8 mouse cellular contexts compared by ENCODE assay signal in the genomic region with DNA sequence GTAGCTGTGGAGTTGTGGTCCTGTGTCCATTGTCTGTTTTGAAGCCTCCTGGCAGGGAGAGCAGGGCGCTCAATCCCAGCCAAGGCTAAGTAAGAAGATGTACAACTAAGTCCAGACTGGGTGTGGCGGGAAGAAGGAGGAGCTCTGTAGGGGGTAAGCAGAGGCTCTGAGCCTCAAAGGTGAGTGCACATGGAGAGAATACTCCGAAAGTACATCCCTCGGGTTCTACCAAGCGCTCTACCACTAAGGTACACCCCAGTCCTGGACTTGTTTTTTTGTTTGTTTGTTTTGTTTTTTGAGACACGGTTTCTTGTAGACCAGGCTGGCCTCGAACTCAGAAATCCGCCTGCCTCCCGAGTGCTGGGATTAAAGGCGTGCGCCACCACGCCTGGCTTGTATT. TPM values are rescaled to one million over a fixed set of nuclear protein-coding genes. Genes with fewer than 3 reads are reported as not detected.
DNase-seq lines count a peak whose midpoint lies in the region; ATAC-seq and TF ChIP-seq lines count a peak whose summit lies in the region.

No protein-coding gene starts in this region.

- H3K9ac ChIP-seq in intestine, embryonic 15.5 days: peak overlapping the region; percentile 64; the same call in 1 of the 2 replicates
- peak overlapping the region; percentile 69; the same call in 1 of the 2 replicates for H3K9ac ChIP-seq in midbrain, embryonic 16.5 days (ENCODE audit: low read depth, low read length)

- DNase-seq in kidney, adult 2 months: no peak
- DNase-seq in kidney, adult 9 months: no peak
- DNase-seq in embryonic facial prominence, embryonic 10.5 days (ENCODE audit: low spot score): no peak
- DNase-seq in kidney, postnatal 36 days: no peak
- DNase-seq in thymus, postnatal 10 days (ENCODE audit: low spot score in 2 of 2): no peak
- DNase-seq in right cerebral cortex, postnatal 10 days (ENCODE audit: low spot score in 2 of 2): no peak

- no peak for ATAC-seq in intestine, embryonic 15.5 days
- no peak for ATAC-seq in midbrain, embryonic 16.5 days

- no peak for TF ChIP-seq POLR2A in kidney, adult 2 months (IDR thresholded peaks at IDR 0.05; ENCODE audit: low read depth, low read length)

- H3K36me3 ChIP-seq in kidney, adult 2 months (ENCODE audit: control insufficient read depth, insufficient read depth, low read length): no peaks in the 10 kb centered on the region
- peaks cover 20% of the 10 kb centered on the region for H3K36me3 ChIP-seq in embryonic facial prominence, embryonic 10.5 days (replicated peaks)
- 0 out of 2 replicates have a peak, but pooled peaks cover 7% of the 10 kb centered on the region for H3K36me3 ChIP-seq in intestine, embryonic 15.5 days
- no peaks in the 10 kb centered on the region for H3K36me3 ChIP-seq in midbrain, embryonic 16.5 days (ENCODE audit: control insufficient read depth, insufficient read depth, low read length)

- H3K4me2 ChIP-seq in intestine, embryonic 15.5 days (replicated peaks): peak overlapping the region; percentile 91
- H3K4me2 ChIP-seq in midbrain, embryonic 16.5 days (ENCODE audit: low read length): peak overlapping the region; percentile 78

- no peaks in the 10 kb centered on the region for H3K4me1 ChIP-seq in kidney, adult 2 months (ENCODE audit: control insufficient read depth, insufficient read depth, low read length)
- H3K4me1 ChIP-seq in embryonic facial prominence, embryonic 10.5 days: peaks cover 14% of the 10 kb centered on the region
- 0 out of 2 replicates have a peak, but pooled peaks cover 8% of the 10 kb centered on the region for H3K4me1 ChIP-seq in intestine, embryonic 15.5 days (replicated peaks)
- peaks cover 7% of the 10 kb centered on the region; the same call in 1 of the 2 replicates for H3K4me1 ChIP-seq in midbrain, embryonic 16.5 days (ENCODE audit: control insufficient read depth, insufficient read depth, low read length)

- 0 out of 2 replicates have a peak, but pooled peaks cover 3% of the 10 kb centered on the region for H3K9me3 ChIP-seq in embryonic facial prominence, embryonic 10.5 days
- H3K9me3 ChIP-seq in intestine, embryonic 15.5 days: no peaks in the 10 kb centered on the region
- no peaks in the 10 kb centered on the region for H3K9me3 ChIP-seq in midbrain, embryonic 16.5 days (replicated peaks; ENCODE audit: control insufficient read depth, low read length, poor library complexity, severe bottlenecking)

- H3K27ac ChIP-seq in kidney, adult 2 months (ENCODE audit: insufficient read depth, low read depth, low read length): no peak overlapping the region
- H3K27ac ChIP-seq in embryonic facial prominence, embryonic 10.5 days (replicated peaks): peak overlapping the region; percentile 90; the same call in 1 of the 2 replicates
- no peak overlapping the region for H3K27ac ChIP-seq in intestine, embryonic 15.5 days
- no peak overlapping the region for H3K27ac ChIP-seq in midbrain, embryonic 16.5 days (ENCODE audit: low read length)

- H3K27me3 ChIP-seq in kidney, adult 2 months (replicated peaks; ENCODE audit: control insufficient read depth, insufficient read depth, low read length): no peaks in the 10 kb centered on the region
- no peaks in the 10 kb centered on the region for H3K27me3 ChIP-seq in embryonic facial prominence, embryonic 10.5 days (replicated peaks; ENCODE audit: low read depth, poor library complexity, severe bottlenecking)
- H3K27me3 ChIP-seq in intestine, embryonic 15.5 days (replicated peaks): no peaks in the 10 kb centered on the region
- H3K27me3 ChIP-seq in midbrain, embryonic 16.5 days (ENCODE audit: control insufficient read depth, insufficient read depth, low read depth, low read length): no peaks in the 10 kb centered on the region

- 60% methylated on average over 12 of the region's 12 CpGs for WGBS in kidney, adult 2 months
- 49% methylated on average over 12 of the region's 12 CpGs for WGBS in embryonic facial prominence, embryonic 10.5 days
- WGBS in intestine, embryonic 15.5 days: 59% methylated on average over 12 of the region's 12 CpGs
- WGBS in midbrain, embryonic 16.5 days: 50% methylated on average over 12 of the region's 12 CpGs

- no peak for TF ChIP-seq CTCF in kidney, adult 2 months (conservative IDR thresholded peaks at IDR 0.05; ENCODE audit: insufficient read depth, insufficient read length, low read depth, low read length)

- H3K4me3 ChIP-seq in kidney, adult 2 months (ENCODE audit: insufficient read depth, low read depth, low read length): peak overlapping the region; percentile 35; the same call in 1 of the 2 replicates
- H3K4me3 ChIP-seq in embryonic facial prominence, embryonic 10.5 days: peak overlapping the region; percentile 62
- H3K4me3 ChIP-seq in intestine, embryonic 15.5 days (replicated peaks): peak overlapping the region; percentile 47
- peak overlapping the region; percentile 45 for H3K4me3 ChIP-seq in midbrain, embryonic 16.5 days (ENCODE audit: low read depth, low read length)

RNA-seq across cellular contexts. Expression of a gene that starts 10.7 kb away (rescaled TPM):
- polyA plus RNA-seq in kidney, adult 2 months (2012; rRNA removed): 6.7 and 9.4 TPM in 2 replicates
- polyA plus RNA-seq in embryonic facial prominence, embryonic 10.5 days (2016; fragmentation: Nextera tagmentation; extraction: Ambion mirVana): 7.5 and 9.2 TPM in 2 replicates
- polyA plus RNA-seq in intestine, embryonic 15.5 days (2015; fragmentation: Nextera tagmentation; extraction: Ambion mirVana): 9.1 and 9.4 TPM in 2 replicates
- 25.9 and 26.3 TPM in 2 replicates for polyA plus RNA-seq in midbrain, embryonic 16.5 days (2015; fragmentation: Nextera tagmentation; extraction: Ambion mirVana)

RNA-seq across cellular contexts. Expression of a gene that starts 22.2 kb away (rescaled TPM):
- 8.1 and 8.5 TPM in 2 replicates for polyA plus RNA-seq in kidney, adult 2 months (2012; rRNA removed)
- 21.6 and 23.6 TPM in 2 replicates for polyA plus RNA-seq in embryonic facial prominence, embryonic 10.5 days (2016; fragmentation: Nextera tagmentation; extraction: Ambion mirVana)
- polyA plus RNA-seq in intestine, embryonic 15.5 days (2015; fragmentation: Nextera tagmentation; extraction: Ambion mirVana): 11.8 and 12.4 TPM in 2 replicates
- polyA plus RNA-seq in midbrain, embryonic 16.5 days (2015; fragmentation: Nextera tagmentation; extraction: Ambion mirVana): 17.7 and 20.5 TPM in 2 replicates
